ENCODE assay signal across 14 mouse cellular contexts in the genomic region with DNA sequence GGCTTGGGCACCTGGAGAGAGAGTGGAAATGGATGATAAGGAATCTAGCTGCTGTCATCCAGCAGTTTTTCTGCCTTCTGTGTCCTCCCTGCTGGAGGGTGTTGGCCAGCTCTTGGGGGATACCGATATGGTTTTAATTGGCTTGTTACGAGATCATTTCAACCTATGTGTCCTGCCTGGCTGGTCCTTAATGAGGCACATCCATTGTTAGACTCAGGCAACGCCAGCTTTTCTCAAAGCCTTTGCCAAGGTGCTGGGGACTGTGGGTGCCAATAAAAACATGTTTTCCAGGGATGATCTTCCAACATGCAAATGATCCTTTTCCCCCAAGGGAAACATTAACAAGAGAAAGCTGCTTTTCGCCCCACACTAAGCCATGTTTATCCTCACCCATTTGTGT.
DNase-seq lines count a peak whose midpoint lies in the region; ATAC-seq and TF ChIP-seq lines count a peak whose summit lies in the region.
"Had no signal": no experiment of that assay in that cellular context is flagged by ENCODE, and none has a peak within 500 bp of the region (broad histone marks: within the 10 kb centered on the region; RNA-seq: fewer than 3 reads in every experiment).

No protein-coding gene starts in this region.

- no peaks in the 10 kb centered on the region for H3K4me1 ChIP-seq in kidney, embryonic 14.5 days (ENCODE audit: control insufficient read depth, insufficient read depth, low read length)
- H3K4me1 ChIP-seq: heart, embryonic 12.5 days; limb, embryonic 15.5 days; stomach, embryonic 15.5 days had no signal

- TF ChIP-seq POLR2A in brain, embryonic 14.5 days (IDR thresholded peaks at IDR 0.05; ENCODE audit: borderline replicate concordance, extremely low read depth, insufficient read depth, insufficient read length, poor library complexity, severe bottlenecking), result no peak

- peak; percentile 6 for DNase-seq in kidney, adult 18-20 months
- peak; percentile 78 for DNase-seq in Muller cell, postnatal 12 days (ENCODE audit: inconsistent ontology term)
- DNase-seq in brain, embryonic 14.5 days (ENCODE audit: low read depth), result peak; percentile 91
- peak; percentile 5 to 14 for DNase-seq in kidney, postnatal 36 days
- DNase-seq in thymus, postnatal 0 days (ENCODE audit: low spot score), result no peak
- DNase-seq in gastrocnemius, postnatal 36 days, result no peak
- DNase-seq: adrenal gland, adult 2 months; heart, postnatal 4 days; lung, postnatal 14 days; thymus, adult 2 months had no signal

- no peak overlapping the region for H3K9ac ChIP-seq in kidney, embryonic 14.5 days (ENCODE audit: low read depth, low read length)
- H3K9ac ChIP-seq: heart, embryonic 12.5 days; limb, embryonic 15.5 days; stomach, embryonic 15.5 days had no signal

- no peak overlapping the region for H3K4me3 ChIP-seq in kidney, embryonic 14.5 days (ENCODE audit: low read length)
- H3K4me3 ChIP-seq: heart, embryonic 12.5 days; limb, embryonic 15.5 days; stomach, embryonic 15.5 days had no signal

- no peaks in the 10 kb centered on the region for H3K36me3 ChIP-seq in kidney, embryonic 14.5 days (ENCODE audit: control insufficient read depth, insufficient read depth, low read length)
- H3K36me3 ChIP-seq: heart, embryonic 12.5 days; limb, embryonic 15.5 days; stomach, embryonic 15.5 days had no signal

- WGBS in kidney, embryonic 14.5 days, result 47% methylated on average over 4 of the region's 4 CpGs

- no peak for ATAC-seq in kidney, embryonic 14.5 days (ENCODE audit: low FRiP score, low TSS enrichment)

- H3K27ac ChIP-seq in kidney, embryonic 14.5 days (ENCODE audit: low read depth, low read length), result no peak overlapping the region
- H3K27ac ChIP-seq: limb, embryonic 15.5 days; stomach, embryonic 15.5 days had no signal

- no peaks in the 10 kb centered on the region for H3K27me3 ChIP-seq in kidney, embryonic 14.5 days (ENCODE audit: control insufficient read depth, insufficient read depth, low read length)
- H3K27me3 ChIP-seq: heart, embryonic 12.5 days; limb, embryonic 15.5 days; stomach, embryonic 15.5 days had no signal

- TF ChIP-seq CTCF in brain, embryonic 14.5 days (IDR thresholded peaks at IDR 0.05; ENCODE audit: borderline replicate concordance, extremely low read depth, insufficient read depth, insufficient read length), result no peak

- H3K9me3 ChIP-seq in kidney, embryonic 14.5 days (ENCODE audit: control insufficient read depth, low read length), result no peaks in the 10 kb centered on the region
- H3K9me3 ChIP-seq: heart, embryonic 12.5 days; limb, embryonic 15.5 days; stomach, embryonic 15.5 days had no signal

- no peak overlapping the region for H3K4me2 ChIP-seq in kidney, embryonic 14.5 days (replicated peaks; ENCODE audit: low read depth, low read length)
- H3K4me2 ChIP-seq: heart, embryonic 12.5 days; limb, embryonic 15.5 days; stomach, embryonic 15.5 days had no signal

- intact Hi-C loops in gastrocnemius, postnatal 36 days (cut with DNase I), result no loop called here

Comparison
In these comparisons a context has a peak if more than half of its experiments do, and no peak if none do; other contexts are left out.
1. DNase-seq: peak in kidney, adult 18-20 months (single experiment), Muller cell, postnatal 12 days (single experiment), brain, embryonic 14.5 days (single experiment) and kidney, postnatal 36 days (2 of 2); none in thymus, postnatal 0 days (single experiment) and gastrocnemius, postnatal 36 days (0 of 2).